In genomic region chr13:55803973-55804372, GRCm38 (mm10) we compare ENCODE assay signal across 20 mouse cellular contexts. TPM values are rescaled to one million over a fixed set of nuclear protein-coding genes. Genes with fewer than 3 reads are reported as not detected.
"Had no signal": no experiment of that assay in that cellular context is flagged by ENCODE, and none has a peak within 500 bp of the region (broad histone marks: within the 10 kb centered on the region; RNA-seq: fewer than 3 reads in every experiment).

No protein-coding gene starts in this region.

- H3K27ac ChIP-seq: neural tube, embryonic 13.5 days; neural tube, embryonic 15.5 days; stomach, embryonic 15.5 days; stomach, postnatal 0 days had no signal

- H3K4me3 ChIP-seq: neural tube, embryonic 13.5 days; neural tube, embryonic 15.5 days; stomach, embryonic 15.5 days had no signal

- H3K9ac ChIP-seq: neural tube, embryonic 13.5 days; neural tube, embryonic 15.5 days; stomach, embryonic 15.5 days had no signal

- H3K4me2 ChIP-seq: neural tube, embryonic 13.5 days; neural tube, embryonic 15.5 days; stomach, embryonic 15.5 days had no signal

- DNase-seq: retina, postnatal 1 day; right cerebral cortex, adult 18-20 months; right cerebral cortex, postnatal 14 days; right cerebral cortex, postnatal 25 days; right cerebral cortex, postnatal 4 days; spleen, adult 18-20 months; thymus, adult 18-20 months; thymus, adult 2 months; thymus, postnatal 14 days; thymus, postnatal 25 days; thymus, postnatal 36 days; thymus, postnatal 4 days had no signal

- H3K9me3 ChIP-seq: neural tube, embryonic 13.5 days; stomach, embryonic 15.5 days had no signal

- H3K4me1 ChIP-seq: neural tube, embryonic 13.5 days; neural tube, embryonic 15.5 days; stomach, embryonic 15.5 days had no signal

- H3K27me3 ChIP-seq: neural tube, embryonic 13.5 days; neural tube, embryonic 15.5 days; stomach, embryonic 15.5 days had no signal

- H3K36me3 ChIP-seq: neural tube, embryonic 13.5 days; neural tube, embryonic 15.5 days; stomach, embryonic 15.5 days had no signal

RNA-seq across cellular contexts. Expression of gene Catsper3, which starts 19.6 kb away (rescaled TPM):
- total RNA-seq: neutrophil, adult 5-6 weeks had no signal
- polyA plus RNA-seq: neural tube, embryonic 13.5 days; neural tube, embryonic 14.5 days; small intestine, adult 2 months; stomach, embryonic 15.5 days; thymus, adult 2 months had no signal

RNA-seq across cellular contexts. Expression of gene Pitx1, which starts 32.0 kb away (rescaled TPM):
- total RNA-seq: neutrophil, adult 5-6 weeks had no signal
- polyA plus RNA-seq: neural tube, embryonic 13.5 days; neural tube, embryonic 14.5 days; neural tube, embryonic 15.5 days; spleen, adult 2 months had no signal
